Mouse (Mus musculus): ENCODE data around the gene Trpm7. TPM values are rescaled to one million over a fixed set of nuclear protein-coding genes. Genes with fewer than 3 reads are reported as not detected.

The Trpm7 gene
- polyA plus RNA-seq, 1 experiment from 2014 or later = 52.7 TPM

- no peaks in the 10 kb centered on the region for H3K4me1 ChIP-seq (ENCODE audit: control insufficient read depth, insufficient read depth, low read length)
- H3K9ac ChIP-seq (ENCODE audit: low read length) = no peak overlapping the region
- no peak overlapping the region for H3K27ac ChIP-seq (replicated peaks; ENCODE audit: low read depth, low read length)
- no peak overlapping the region for H3K4me2 ChIP-seq (ENCODE audit: low read depth, severe bottlenecking)
- no peaks in the 10 kb centered on the region for H3K27me3 ChIP-seq (ENCODE audit: control insufficient read depth, insufficient read depth, low read length)
- whole genome bisulfite sequencing = 63% methylated on average over 1 of the region's 1 CpGs
- no peaks in the 10 kb centered on the region for H3K36me3 ChIP-seq (ENCODE audit: control insufficient read depth, insufficient read depth, low read length)
- no peaks in the 10 kb centered on the region for H3K9me3 ChIP-seq (ENCODE audit: control insufficient read depth, low read length)
- DNase-seq (ENCODE audit: low spot score) (no peak), ATAC-seq (ENCODE audit: insufficient number of reproducible peaks, low FRiP score, low TSS enrichment, low read depth) (no peak)
- no peak overlapping the region for H3K4me3 ChIP-seq (ENCODE audit: low read depth, low read length)
Observed at GRCm38 (mm10) chr2:126776416-126776815, 99.6 kb downstream of the Trpm7 start.

DNA sequence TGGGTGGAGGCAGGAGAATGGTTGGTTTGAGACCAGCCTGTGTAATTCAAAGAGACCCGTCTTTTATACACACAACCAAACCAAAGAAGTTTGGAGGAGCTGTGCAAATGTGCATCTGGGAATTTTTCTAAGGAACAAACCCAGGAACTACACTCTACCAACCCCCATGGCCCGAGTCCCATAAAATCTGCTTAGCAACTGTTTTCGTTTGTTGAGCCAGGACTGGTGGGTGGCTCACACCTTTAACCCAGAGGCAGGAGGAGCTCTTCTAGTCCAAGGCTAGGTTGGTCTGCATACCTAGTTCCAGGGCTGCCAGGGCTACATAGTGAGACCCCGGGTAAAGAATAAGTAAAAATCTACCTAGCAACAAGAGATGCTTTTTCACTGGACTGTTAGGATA is 100.1 kb downstream of the Trpm7 start:
- ATAC-seq (ENCODE audit: insufficient number of reproducible peaks, low FRiP score, low TSS enrichment, low read depth) = no peak

GRCm38 (mm10) chr2:126772217-126772616 is 103.8 kb downstream of the Trpm7 start:
- H3K9ac ChIP-seq (ENCODE audit: low read length) = no peak overlapping the region
- no peak overlapping the region for H3K4me3 ChIP-seq (ENCODE audit: low read depth, low read length)
- H3K4me2 ChIP-seq (ENCODE audit: low read depth, severe bottlenecking) = no peak overlapping the region
- H3K4me1 ChIP-seq (ENCODE audit: control insufficient read depth, insufficient read depth, low read length) = no peaks in the 10 kb centered on the region
- WGBS = 86% methylated on average over 5 of the region's 5 CpGs
- H3K9me3 ChIP-seq (ENCODE audit: control insufficient read depth, low read length) = no peaks in the 10 kb centered on the region
- no peaks in the 10 kb centered on the region for H3K27me3 ChIP-seq (ENCODE audit: control insufficient read depth, insufficient read depth, low read length)
- H3K36me3 ChIP-seq (ENCODE audit: control insufficient read depth, insufficient read depth, low read length) = no peaks in the 10 kb centered on the region
- no peak for DNase-seq (ENCODE audit: low spot score)
- H3K27ac ChIP-seq (replicated peaks; ENCODE audit: low read depth, low read length) = no peak overlapping the region
- ATAC-seq (ENCODE audit: insufficient number of reproducible peaks, low FRiP score, low TSS enrichment, low read depth) = no peak

More for the DNA sequence above, 100.1 kb downstream of the Trpm7 start:
- WGBS = 71% methylated on average over 4 of the region's 4 CpGs
- no peak overlapping the region for H3K4me2 ChIP-seq (ENCODE audit: low read depth, severe bottlenecking)
- DNase-seq (ENCODE audit: low spot score) = no peak
- no peak overlapping the region for H3K4me3 ChIP-seq (ENCODE audit: low read depth, low read length)
- H3K9me3 ChIP-seq (ENCODE audit: control insufficient read depth, low read length) = no peaks in the 10 kb centered on the region
- no peaks in the 10 kb centered on the region for H3K4me1 ChIP-seq (ENCODE audit: control insufficient read depth, insufficient read depth, low read length)
- no peaks in the 10 kb centered on the region for H3K27me3 ChIP-seq (ENCODE audit: control insufficient read depth, insufficient read depth, low read length)
- no peak overlapping the region for H3K9ac ChIP-seq (ENCODE audit: low read length)
- H3K27ac ChIP-seq (replicated peaks; ENCODE audit: low read depth, low read length) = no peak overlapping the region
- H3K36me3 ChIP-seq (ENCODE audit: control insufficient read depth, insufficient read depth, low read length) = no peaks in the 10 kb centered on the region

DNA sequence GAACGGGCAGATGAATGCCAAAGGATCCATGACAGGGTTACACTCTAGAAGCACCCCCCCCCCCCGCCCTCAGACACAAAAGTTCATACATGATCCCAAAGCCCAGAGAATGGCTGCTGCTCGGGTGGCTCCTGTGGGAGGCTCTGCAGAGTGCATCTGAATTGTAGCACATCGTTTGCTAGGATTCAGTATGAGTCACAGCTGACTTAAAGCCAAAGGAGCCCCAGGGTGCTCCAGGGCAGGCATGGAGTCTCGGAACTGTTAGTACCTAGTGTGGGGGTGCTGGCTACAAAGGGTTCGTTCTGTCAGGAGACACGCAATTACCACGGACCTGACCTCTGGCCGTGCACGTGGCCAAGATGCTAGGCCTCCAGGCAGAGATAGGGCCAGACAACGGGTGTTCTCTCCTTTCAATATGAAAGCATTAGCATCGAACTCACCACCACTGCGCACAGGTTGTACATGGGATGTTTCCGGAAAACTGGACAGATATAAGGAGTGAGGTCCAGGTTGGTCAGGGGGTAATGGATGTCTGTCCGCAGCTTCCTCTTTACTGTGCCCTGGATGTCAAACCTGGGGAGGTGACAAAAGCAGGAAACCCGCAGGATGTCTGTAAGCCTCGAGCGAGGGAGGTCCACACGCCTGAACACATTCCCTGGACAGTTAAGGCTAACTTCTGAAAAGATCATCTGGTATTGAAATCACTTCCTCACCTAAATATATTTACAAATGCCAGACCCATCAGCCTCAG is 106.4 kb downstream of the Trpm7 start:
- no peaks in the 10 kb centered on the region for H3K9me3 ChIP-seq (ENCODE audit: control insufficient read depth, low read length)
- H3K9ac ChIP-seq (ENCODE audit: low read length) = no peak overlapping the region
- H3K4me3 ChIP-seq (ENCODE audit: low read depth, low read length) = no peak overlapping the region
- DNase-seq (ENCODE audit: low spot score) = no peak
- no peaks in the 10 kb centered on the region for H3K36me3 ChIP-seq (ENCODE audit: control insufficient read depth, insufficient read depth, low read length)
- no peak overlapping the region for H3K27ac ChIP-seq (replicated peaks; ENCODE audit: low read depth, low read length)
- no peaks in the 10 kb centered on the region for H3K4me1 ChIP-seq (ENCODE audit: control insufficient read depth, insufficient read depth, low read length)
- ATAC-seq (ENCODE audit: insufficient number of reproducible peaks, low FRiP score, low TSS enrichment, low read depth) = no peak
- no peaks in the 10 kb centered on the region for H3K27me3 ChIP-seq (ENCODE audit: control insufficient read depth, insufficient read depth, low read length)
- WGBS = 77% methylated on average over 19 of the region's 19 CpGs
- H3K4me2 ChIP-seq (ENCODE audit: low read depth, severe bottlenecking) = no peak overlapping the region

DNA sequence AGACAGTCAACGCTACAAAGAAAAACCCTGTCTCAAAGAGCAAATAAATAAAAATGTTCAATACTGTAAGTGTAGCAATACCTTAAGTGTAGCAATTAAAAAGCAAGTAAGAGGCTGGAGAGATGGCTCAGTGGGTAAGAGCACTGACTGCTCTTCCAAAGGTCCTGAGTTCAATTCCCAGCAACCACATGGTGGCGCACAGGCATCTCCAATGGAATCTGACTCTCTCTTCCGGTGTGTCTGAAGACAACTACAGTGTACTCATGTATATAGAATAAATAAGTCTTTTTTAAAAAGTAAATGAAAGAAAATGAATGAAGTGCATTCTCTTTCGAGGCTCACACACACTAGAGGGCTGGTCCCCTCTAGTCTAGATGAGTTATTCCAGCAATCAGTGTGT is 107.8 kb downstream of the Trpm7 start:
- Histone ChIP-seq H3K9ac (ENCODE audit: low read length) (no peak overlapping the region), H3K4me3 (ENCODE audit: low read depth, low read length) (no peak overlapping the region), H3K27me3 (ENCODE audit: control insufficient read depth, insufficient read depth, low read length) (no peaks in the 10 kb centered on the region), H3K9me3 (ENCODE audit: control insufficient read depth, low read length) (no peaks in the 10 kb centered on the region), H3K4me2 (ENCODE audit: low read depth, severe bottlenecking) (no peak overlapping the region), H3K4me1 (ENCODE audit: control insufficient read depth, insufficient read depth, low read length) (no peaks in the 10 kb centered on the region), H3K27ac (replicated peaks; ENCODE audit: low read depth, low read length) (no peak overlapping the region), H3K36me3 (ENCODE audit: control insufficient read depth, insufficient read depth, low read length) (no peaks in the 10 kb centered on the region)
- ATAC-seq (ENCODE audit: insufficient number of reproducible peaks, low FRiP score, low TSS enrichment, low read depth) (no peak), DNase-seq (ENCODE audit: low spot score) (no peak)
- 77% methylated on average over 4 of the region's 4 CpGs for WGBS

- Histone ChIP-seq H3K4me3 (ENCODE audit: low read depth, low read length) (no peak overlapping the region), H3K36me3 (ENCODE audit: control insufficient read depth, insufficient read depth, low read length) (no peaks in the 10 kb centered on the region), H3K4me1 (ENCODE audit: control insufficient read depth, insufficient read depth, low read length) (no peaks in the 10 kb centered on the region), H3K4me2 (ENCODE audit: low read depth, severe bottlenecking) (no peak overlapping the region), H3K27me3 (ENCODE audit: control insufficient read depth, insufficient read depth, low read length) (no peaks in the 10 kb centered on the region), H3K9ac (ENCODE audit: low read length) (no peak overlapping the region), H3K9me3 (ENCODE audit: control insufficient read depth, low read length) (no peaks in the 10 kb centered on the region), H3K27ac (replicated peaks; ENCODE audit: low read depth, low read length) (no peak overlapping the region)
- DNase-seq (ENCODE audit: low spot score) = no peak
- no peak for ATAC-seq (ENCODE audit: insufficient number of reproducible peaks, low FRiP score, low TSS enrichment, low read depth)
- WGBS = 100% methylated on average over 3 of the region's 3 CpGs
Observed at GRCm38 (mm10) chr2:126767599-126767998, 108.4 kb downstream of the Trpm7 start.

GRCm38 (mm10) chr2:126765867-126766582 is 110.0 kb downstream of the Trpm7 start:
- 50% methylated on average over 11 of the region's 11 CpGs for WGBS
- ATAC-seq (ENCODE audit: insufficient number of reproducible peaks, low FRiP score, low TSS enrichment, low read depth) (no peak), DNase-seq (ENCODE audit: low spot score) (peak; percentile 27)

DNA sequence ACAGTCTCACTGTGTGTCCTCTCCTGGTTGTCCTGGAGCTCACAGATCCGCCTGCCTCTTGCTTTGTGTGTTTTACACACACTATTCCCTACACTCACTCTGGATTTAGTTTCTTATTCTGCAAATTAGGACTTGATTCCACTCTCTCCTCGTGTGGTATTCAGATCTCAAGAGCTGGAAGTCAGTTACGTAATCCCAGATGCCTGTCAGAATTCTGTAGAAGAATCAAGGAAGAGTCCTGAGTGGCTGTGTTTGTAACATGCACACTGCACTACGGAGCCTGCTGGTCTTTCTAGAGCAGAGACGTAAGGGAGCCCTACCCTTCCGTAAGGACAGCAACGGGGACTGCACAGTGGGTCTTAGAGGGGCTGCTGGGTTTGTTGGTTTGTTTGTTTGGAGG is 116.7 kb downstream of the Trpm7 start:
- DNase-seq (ENCODE audit: low spot score) (no peak), ATAC-seq (ENCODE audit: insufficient number of reproducible peaks, low FRiP score, low TSS enrichment, low read depth) (no peak)
- Histone ChIP-seq H3K9me3 (ENCODE audit: control insufficient read depth, low read length) (no peaks in the 10 kb centered on the region), H3K9ac (ENCODE audit: low read length) (no peak overlapping the region), H3K27me3 (ENCODE audit: control insufficient read depth, insufficient read depth, low read length) (no peaks in the 10 kb centered on the region), H3K4me2 (ENCODE audit: low read depth, severe bottlenecking) (no peak overlapping the region), H3K4me3 (ENCODE audit: low read depth, low read length) (no peak overlapping the region), H3K27ac (replicated peaks; ENCODE audit: low read depth, low read length) (no peak overlapping the region), H3K4me1 (ENCODE audit: control insufficient read depth, insufficient read depth, low read length) (no peaks in the 10 kb centered on the region), H3K36me3 (ENCODE audit: control insufficient read depth, insufficient read depth, low read length) (peaks cover 25% of the 10 kb centered on the region)
- 92% methylated on average over 7 of the region's 7 CpGs for WGBS

More at GRCm38 (mm10) chr2:126765867-126766582, 110.0 kb downstream of the Trpm7 start:
- H3K27me3 ChIP-seq (ENCODE audit: control insufficient read depth, insufficient read depth, low read length) = no peaks in the 10 kb centered on the region
- no peak overlapping the region for H3K9ac ChIP-seq (ENCODE audit: low read length)
- no peak overlapping the region for H3K27ac ChIP-seq (replicated peaks; ENCODE audit: low read depth, low read length)
- no peak overlapping the region for H3K4me3 ChIP-seq (ENCODE audit: low read depth, low read length)
- peaks cover 6% of the 10 kb centered on the region for H3K36me3 ChIP-seq (ENCODE audit: control insufficient read depth, insufficient read depth, low read length)
- H3K4me1 ChIP-seq (ENCODE audit: control insufficient read depth, insufficient read depth, low read length) = no peaks in the 10 kb centered on the region
- H3K4me2 ChIP-seq (ENCODE audit: low read depth, severe bottlenecking) = no peak overlapping the region
- H3K9me3 ChIP-seq (ENCODE audit: control insufficient read depth, low read length) = no peaks in the 10 kb centered on the region
